Mouse (Mus musculus) megakaryocyte, adult 5-6 weeks (primary cell): ENCODE results near the gene Crtc1. TPM values are rescaled to one million over a fixed set of nuclear protein-coding genes. Genes with fewer than 3 reads are reported as not detected.

Experiments used
- ATAC-seq: 2 replicates; pipeline ENCODE4 v1.8.0; 2016; ENCODE audit warnings: mild to moderate bottlenecking, inconsistent platforms; ENCODE audit not compliant: poor library complexity, severe bottlenecking
- total RNA-seq, 2 experiments: library from RNA; stranded (forward) in 1 of 2; stranded (reverse) in 1 of 2; fragments of 153-499, 151-499 nt in 1 of 2; fragments of 221-1000, 200-1000 nt in 1 of 2; gene quantifications; 2 replicates each; pipeline versions ENCODE4 v1.2.3 to v1.2.4; 2015 to 2017

Crtc1 gene
- total RNA-seq, 2 experiments from 2014 or later = 2.2 to 3.9 TPM

DNA sequence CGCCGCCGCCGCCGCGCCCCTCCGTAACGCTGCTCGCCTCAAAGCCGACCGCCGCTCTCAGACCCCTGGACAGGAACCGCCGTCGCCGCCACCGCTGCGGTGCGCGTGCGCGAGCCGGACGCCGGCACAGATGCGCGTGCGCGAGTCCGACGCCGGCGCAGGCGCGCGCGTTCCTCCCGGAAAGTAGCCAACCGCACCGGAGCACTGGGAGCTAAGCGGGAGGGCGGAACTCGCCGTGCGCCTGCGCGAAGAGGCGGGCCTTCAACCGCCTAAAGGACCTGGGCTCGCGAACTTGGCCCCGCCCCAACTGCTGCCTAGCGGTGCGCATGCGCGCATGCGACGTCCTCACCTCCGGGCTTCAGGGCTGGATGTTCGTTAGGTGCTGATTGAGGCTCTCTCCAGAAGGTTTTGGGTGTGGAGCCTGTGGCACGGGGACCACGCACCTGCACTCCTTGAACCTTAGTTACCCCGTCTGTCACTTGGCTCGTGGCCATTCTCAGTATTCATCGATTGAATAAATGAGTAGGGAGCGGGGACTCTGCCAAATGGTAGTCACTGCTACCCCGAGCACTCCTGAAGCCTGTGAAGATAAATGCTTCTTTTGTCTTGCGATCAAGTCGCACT is 86.1 kb downstream of the Crtc1 start, which contains the start of gene Upf1:
Upf1 (minus strand) TSS at position 85 of the 624 bp plus-strand sequence.
- peak; percentile 92 for ATAC-seq

DNA sequence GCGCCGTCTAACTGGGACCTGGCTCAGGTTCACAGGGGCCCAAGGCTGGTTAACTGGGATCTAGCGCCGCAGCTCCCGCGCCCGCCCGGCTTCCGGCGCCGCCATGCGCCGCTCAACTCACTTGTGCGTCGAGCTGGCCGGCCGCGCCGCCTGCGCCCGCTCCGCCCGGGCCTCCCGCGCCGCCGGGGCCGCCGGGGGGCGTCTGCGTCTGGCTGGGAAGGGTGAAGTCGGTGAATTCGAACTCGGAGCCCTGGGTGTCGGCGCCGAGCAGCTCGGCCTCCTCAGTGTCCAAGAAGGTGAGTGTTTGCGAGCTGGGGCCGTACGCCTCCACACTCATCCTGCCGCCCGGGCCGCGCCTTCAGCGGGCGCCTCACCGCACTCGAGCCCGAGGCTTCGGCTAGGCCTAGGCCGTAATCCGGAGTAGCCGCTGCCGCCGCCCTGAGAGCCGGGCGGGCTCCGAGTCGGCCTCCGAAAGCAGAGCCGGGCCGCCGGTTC is 86.7 kb downstream of the Crtc1 start:
- peak; percentile 13; the same call in 1 of the 2 replicates for ATAC-seq

DNA sequence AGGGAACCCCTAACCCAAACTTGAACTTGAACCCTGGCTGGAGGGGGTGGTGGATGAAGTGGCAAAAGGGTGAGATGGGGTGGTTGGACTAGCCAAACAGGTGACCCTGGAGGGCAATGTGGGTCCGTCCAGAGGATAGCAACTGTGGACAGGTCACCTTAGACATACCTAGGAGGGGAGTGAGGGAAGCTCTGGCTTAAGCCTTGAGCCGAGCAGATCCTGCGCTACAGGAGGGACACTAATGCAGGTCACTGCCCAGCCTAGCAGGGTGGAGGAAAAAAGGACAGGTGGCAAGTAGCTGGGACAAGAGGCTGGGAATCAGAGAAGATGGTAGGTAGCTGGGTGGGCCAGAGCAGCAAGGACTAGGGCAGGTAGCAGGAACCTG is 87.4 kb downstream of the Crtc1 start:
- no peak for ATAC-seq

DNA sequence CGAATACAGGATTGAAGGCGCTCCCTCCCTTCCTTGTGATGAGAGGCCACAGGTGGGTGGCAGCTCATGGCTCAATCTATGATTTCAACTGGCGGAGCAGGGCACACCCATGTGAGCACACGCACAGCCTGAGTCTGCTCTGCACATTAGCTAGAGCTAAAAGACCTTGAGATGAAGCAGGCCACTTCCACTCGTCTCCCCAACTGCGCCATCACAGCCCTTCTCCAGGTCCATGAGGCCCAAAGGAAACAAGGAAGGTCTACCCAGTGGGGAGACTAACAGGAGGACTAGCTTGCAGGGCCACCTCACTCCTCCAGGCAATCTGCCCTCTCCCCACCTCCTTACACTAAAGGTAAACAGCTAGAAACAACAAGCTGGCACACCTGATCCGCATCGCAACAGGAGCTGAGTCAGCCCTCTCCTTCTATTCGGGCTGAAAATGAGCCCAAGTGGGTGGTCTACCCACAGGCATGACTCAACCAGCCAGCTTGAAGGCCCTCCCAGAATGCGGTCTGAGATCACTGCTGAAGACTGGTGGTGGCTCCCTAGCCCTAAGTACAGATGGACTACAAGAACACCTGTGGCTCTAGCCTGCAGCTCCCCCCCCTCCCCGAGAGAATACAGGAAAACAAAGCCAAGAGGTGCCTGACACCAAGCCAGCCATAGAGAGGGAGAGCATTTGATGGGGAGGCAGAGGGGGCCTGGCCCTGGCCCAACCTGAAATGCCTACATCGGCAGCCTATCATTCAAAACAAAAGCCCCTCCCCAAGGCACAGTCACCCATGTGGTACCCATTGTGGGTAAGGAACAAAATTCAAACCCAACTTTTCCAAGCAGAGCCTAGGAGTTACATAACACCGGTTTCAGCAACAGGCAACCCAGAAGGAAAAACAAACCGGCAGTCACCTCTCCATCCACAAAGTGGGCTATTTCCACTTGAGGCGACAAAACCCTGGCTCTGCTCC is 88.1 kb downstream of the Crtc1 start:
- no peak for ATAC-seq

DNA sequence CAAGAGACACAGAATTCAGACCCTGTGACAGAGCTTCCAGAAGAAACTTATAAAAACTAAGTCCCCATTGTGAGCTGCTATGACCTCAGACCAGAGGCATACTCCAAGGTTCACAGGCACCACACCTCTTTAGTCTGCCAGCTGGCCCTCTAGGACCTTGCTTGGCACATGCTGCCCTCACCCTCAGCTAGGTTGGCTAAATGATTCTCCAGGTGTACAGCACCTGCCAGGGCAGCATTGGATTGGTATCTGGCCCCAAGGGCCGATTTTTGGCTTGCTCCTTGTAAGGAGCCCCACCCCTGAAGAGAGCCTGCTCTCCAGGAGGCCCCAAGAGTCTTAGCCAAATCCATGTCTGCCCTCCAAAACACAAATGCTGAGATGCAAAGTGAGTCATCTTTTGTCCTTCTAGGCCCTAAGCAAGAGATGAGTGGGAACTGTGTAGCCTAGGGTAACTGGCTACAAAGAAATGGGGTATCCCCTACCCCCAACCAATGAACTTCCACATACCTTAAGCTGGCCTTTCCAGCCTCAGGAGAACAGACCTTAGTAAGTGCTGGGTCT is 91.4 kb downstream of the Crtc1 start:
- ATAC-seq = no peak

DNA sequence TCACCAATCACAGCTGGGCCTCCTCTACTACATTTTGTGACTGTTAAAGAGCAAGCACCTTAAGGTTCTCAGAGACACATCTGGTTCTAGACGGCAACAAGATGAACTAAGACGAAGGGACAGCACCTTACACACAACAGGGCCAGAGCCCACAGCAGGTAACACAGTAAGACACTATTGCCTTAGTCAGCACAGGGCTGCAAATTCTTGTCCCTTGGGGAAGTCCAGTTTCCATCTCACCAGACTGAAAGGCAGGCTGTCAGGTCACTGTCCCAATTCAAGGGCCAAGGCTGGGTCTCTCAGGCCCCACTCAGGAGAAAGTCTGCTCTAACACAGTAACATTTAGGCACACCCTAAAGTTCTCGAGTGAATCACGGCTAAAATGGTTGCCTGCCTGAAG is 91.9 kb downstream of the Crtc1 start:
- ATAC-seq = no peak

DNA sequence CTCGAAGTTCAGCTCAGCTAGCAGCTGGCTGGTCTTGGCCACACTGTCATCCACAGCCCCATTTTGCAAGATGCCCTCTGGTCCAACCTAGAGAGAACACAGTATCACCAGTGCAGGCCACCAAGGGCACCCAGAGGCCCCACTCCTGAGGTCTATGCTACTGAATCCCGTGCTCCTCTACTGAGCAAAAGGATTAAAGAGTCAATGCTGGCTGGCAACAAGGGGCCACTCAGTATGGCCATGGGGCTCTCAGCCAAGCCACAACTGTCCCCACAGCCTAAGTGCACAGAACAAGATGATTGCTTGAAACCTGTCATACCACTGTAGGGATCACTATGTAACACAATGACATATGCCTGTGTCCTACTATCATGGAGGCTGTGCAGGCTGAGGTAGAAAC is 95.1 kb downstream of the Crtc1 start:
- no peak for ATAC-seq

DNA sequence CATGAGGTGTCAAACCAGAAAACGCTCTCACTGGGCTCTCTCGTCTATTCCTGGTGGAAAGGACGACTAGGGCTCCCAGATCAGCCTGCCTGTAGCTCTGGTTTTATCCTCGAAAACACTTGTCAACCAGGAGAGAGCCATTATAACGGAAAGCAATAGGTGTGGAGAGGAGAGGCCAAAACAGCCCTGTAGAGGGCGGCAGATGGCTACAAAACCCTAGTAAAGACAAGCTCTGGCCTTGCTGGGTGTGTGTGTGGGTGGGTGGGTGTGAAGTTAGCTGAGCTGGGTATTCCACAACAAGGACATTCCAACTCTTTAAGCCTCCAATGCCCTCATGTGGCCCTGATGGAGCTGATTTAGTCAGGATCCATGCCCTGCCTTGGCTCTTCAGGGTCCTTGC is 95.7 kb downstream of the Crtc1 start:
- ATAC-seq = no peak

DNA sequence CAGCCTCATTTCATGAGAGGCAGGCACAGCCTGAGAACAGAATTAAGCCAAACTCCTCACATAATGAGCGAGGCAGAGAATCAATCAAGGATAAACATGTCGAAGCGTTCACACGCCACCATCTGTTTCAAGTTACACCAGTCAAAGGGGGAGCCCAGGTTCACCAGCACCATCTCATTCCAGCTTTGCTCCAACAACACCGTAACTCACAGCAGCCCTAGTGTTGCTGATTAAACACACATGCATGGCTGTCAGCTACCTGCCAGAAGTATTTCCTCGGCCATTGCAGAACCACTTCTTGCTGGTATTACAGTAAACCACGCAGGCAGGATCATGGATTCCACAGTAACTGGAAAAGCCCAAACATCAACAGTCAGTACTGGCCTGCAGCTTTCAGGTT is 96.3 kb downstream of the Crtc1 start:
- no peak for ATAC-seq

DNA sequence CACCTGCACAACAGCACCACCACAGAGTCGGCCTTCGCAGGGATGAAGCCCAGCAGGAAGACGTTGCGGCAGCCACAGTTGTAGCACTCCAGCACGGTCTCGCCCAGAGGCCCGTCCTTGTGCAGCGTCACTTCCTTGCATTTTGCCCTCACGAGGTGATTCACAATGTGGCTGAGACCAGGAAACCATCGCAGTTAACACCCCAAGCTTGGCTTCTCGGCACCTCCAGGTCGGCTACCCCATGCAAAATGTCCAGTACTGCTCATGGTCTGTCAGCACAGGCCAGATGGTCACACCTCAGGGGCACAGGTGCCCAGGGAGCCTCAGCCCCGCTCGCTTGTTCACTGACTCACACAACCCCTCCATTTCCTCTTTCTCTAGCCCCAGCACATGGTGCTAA is 97.4 kb downstream of the Crtc1 start:
- ATAC-seq = peak; percentile 54

DNA sequence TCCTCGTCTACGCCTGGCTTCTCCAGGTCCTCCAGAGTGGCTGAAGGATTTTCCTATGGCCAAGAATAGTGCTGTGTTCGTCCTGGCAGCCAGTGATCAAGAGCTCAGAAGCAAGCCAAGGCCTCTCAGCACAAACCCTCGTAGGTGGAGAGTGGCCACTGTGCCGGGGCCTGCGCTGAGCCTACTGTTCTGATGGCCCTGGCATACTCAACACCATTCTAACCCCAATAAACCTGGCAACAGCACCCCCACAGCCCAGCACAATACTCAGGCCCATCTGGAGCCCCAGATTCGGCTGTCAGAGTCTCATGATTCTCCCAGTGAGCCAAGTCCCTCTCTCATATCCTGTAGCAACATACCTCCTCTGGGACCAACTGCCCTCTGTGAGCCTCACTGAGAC is 98.7 kb downstream of the Crtc1 start:
- no peak for ATAC-seq

DNA sequence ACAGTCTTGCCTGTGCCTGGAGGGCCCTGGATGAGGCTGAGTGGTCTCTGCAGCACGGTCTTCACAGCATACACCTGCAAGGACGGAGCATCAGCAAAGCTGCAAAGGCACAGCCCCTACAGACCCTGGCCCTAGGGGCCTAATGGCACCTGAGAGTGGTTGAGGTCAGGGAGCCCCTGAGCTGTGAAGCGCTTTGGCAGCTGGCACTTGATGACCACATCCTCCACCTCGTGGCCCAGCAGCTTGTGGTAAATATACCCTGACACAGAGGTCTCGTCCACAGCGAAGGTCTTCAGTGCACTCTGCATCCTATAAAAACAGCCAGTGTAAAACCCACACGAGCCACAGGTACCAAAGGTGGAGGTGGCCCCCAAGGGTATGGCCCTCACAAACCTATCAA is 100.4 kb downstream of the Crtc1 start:
- no peak for ATAC-seq

DNA sequence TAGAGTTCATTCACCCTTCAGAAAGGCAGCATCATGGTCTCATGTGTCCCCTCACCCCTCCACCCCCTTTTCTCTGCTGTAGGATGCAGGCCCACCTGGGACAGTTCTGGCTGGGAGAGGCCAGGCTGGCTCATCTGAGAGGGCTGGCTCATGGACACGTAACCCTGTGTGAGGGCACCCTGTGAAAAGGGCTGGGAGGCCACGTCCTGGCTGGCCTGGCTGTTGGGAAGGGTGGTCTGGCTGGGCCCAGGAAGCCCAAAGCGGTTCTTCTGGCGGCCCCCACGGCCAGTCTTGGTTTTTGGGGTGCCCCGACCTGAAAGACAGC is 106.5 kb downstream of the Crtc1 start:
- no peak for ATAC-seq

Other genes starting within 250 kb of the Crtc1 start
- 0.75 and 1.4 TPM in 2 replicates for gene Slc25a42, start 227.3 kb downstream of the Crtc1 start, total RNA-seq (2015)
- 0.29 and 0.45 TPM in 2 replicates for gene Slc25a42, start 227.3 kb downstream of the Crtc1 start, total RNA-seq (2017)
- 24.1 and 27.9 TPM in 2 replicates for gene Sugp2, start 205.4 kb downstream of the Crtc1 start, total RNA-seq (2015)
- 19.5 and 23.1 TPM in 2 replicates for gene Sugp2, start 205.4 kb downstream of the Crtc1 start, total RNA-seq (2017)
- gene Armc6, start 205.1 kb downstream of the Crtc1 start, total RNA-seq (2015) = 4.4 and 4.5 TPM in 2 replicates
- 2.6 and 5.6 TPM in 2 replicates for gene Armc6, start 205.1 kb downstream of the Crtc1 start, total RNA-seq (2017)
- 1.6 and 3.5 TPM in 2 replicates for gene Homer3, start 156.8 kb downstream of the Crtc1 start, total RNA-seq (2015)
- 2.9 and 8.0 TPM in 2 replicates for gene Homer3, start 156.8 kb downstream of the Crtc1 start, total RNA-seq (2017)
- 17.9 and 19.9 TPM in 2 replicates for gene Ddx49, start 137.1 kb downstream of the Crtc1 start, total RNA-seq (2015)
- gene Ddx49, start 137.1 kb downstream of the Crtc1 start, total RNA-seq (2017) = 53.6 and 81.7 TPM in 2 replicates
- 163 and 178 TPM in 2 replicates for gene Cope, start 137.1 kb downstream of the Crtc1 start, total RNA-seq (2015)
- 89.1 and 96.1 TPM in 2 replicates for gene Cope, start 137.1 kb downstream of the Crtc1 start, total RNA-seq (2017)
- not detected in 2 replicates for gene Cers1, start 123.8 kb downstream of the Crtc1 start, total RNA-seq (2015)
- not detected in 2 replicates for gene Cers1, start 123.8 kb downstream of the Crtc1 start, total RNA-seq (2017)
- not detected in 2 replicates for gene Gdf1, start 109.8 kb downstream of the Crtc1 start, total RNA-seq (2015)
- gene Gdf1, start 109.8 kb downstream of the Crtc1 start, total RNA-seq (2017) = not detected in 2 replicates
- gene Upf1, start 86.3 kb downstream of the Crtc1 start, total RNA-seq (2015) = 10.9 and 11.7 TPM in 2 replicates
- 24.4 and 30.7 TPM in 2 replicates for gene Upf1, start 86.3 kb downstream of the Crtc1 start, total RNA-seq (2017)
- not detected in 2 replicates for gene Comp, start 66.0 kb downstream of the Crtc1 start, total RNA-seq (2015)
- gene Comp, start 66.0 kb downstream of the Crtc1 start, total RNA-seq (2017) = 0.12 TPM in 1 of 2 replicates, not detected in the other
- gene Klhl26, start 37.4 kb upstream of the Crtc1 start, total RNA-seq (2015) = 1.6 and 2.4 TPM in 2 replicates
- gene Klhl26, start 37.4 kb upstream of the Crtc1 start, total RNA-seq (2017) = 3.6 and 5.4 TPM in 2 replicates
- gene Tmem59l, start 47.8 kb upstream of the Crtc1 start, total RNA-seq (2015) = not detected in 2 replicates
- gene Tmem59l, start 47.8 kb upstream of the Crtc1 start, total RNA-seq (2017) = not detected in 2 replicates
- not detected in 2 replicates for gene Crlf1, start 53.6 kb upstream of the Crtc1 start, total RNA-seq (2015)
- gene Crlf1, start 53.6 kb upstream of the Crtc1 start, total RNA-seq (2017) = not detected in 2 replicates
- gene Rex1bd, start 67.2 kb upstream of the Crtc1 start, total RNA-seq (2015) = 40.4 and 47.5 TPM in 2 replicates
- 37.3 and 43.7 TPM in 2 replicates for gene Rex1bd, start 67.2 kb upstream of the Crtc1 start, total RNA-seq (2017)
- gene Uba52, start 71.2 kb upstream of the Crtc1 start, total RNA-seq (2015) = 2,237 and 2,370 TPM in 2 replicates
- 4,162 and 4,635 TPM in 2 replicates for gene Uba52, start 71.2 kb upstream of the Crtc1 start, total RNA-seq (2017)
- 75.1 and 75.3 TPM in 2 replicates for gene Fkbp8, start 88.1 kb upstream of the Crtc1 start, total RNA-seq (2015)
- gene Fkbp8, start 88.1 kb upstream of the Crtc1 start, total RNA-seq (2017) = 146 and 166 TPM in 2 replicates
- gene Kxd1, start 88.4 kb upstream of the Crtc1 start, total RNA-seq (2015) = 88.7 and 114 TPM in 2 replicates
- gene Kxd1, start 88.4 kb upstream of the Crtc1 start, total RNA-seq (2017) = 71.4 and 80.6 TPM in 2 replicates
- 9.3 and 12.5 TPM in 2 replicates for gene Ell, start 99.9 kb upstream of the Crtc1 start, total RNA-seq (2015)
- gene Ell, start 99.9 kb upstream of the Crtc1 start, total RNA-seq (2017) = 11.1 and 11.9 TPM in 2 replicates
- gene Isyna1, start 154.8 kb upstream of the Crtc1 start, total RNA-seq (2015) = 11.8 and 11.9 TPM in 2 replicates
- 13.9 and 15.7 TPM in 2 replicates for gene Isyna1, start 154.8 kb upstream of the Crtc1 start, total RNA-seq (2017)
- 35.7 and 38.2 TPM in 2 replicates for gene Ssbp4, start 169.3 kb upstream of the Crtc1 start, total RNA-seq (2015)
- 61.3 and 76.1 TPM in 2 replicates for gene Ssbp4, start 169.3 kb upstream of the Crtc1 start, total RNA-seq (2017)
- gene Lrrc25, start 176.6 kb upstream of the Crtc1 start, total RNA-seq (2015) = 62.2 and 64.6 TPM in 2 replicates
- gene Lrrc25, start 176.6 kb upstream of the Crtc1 start, total RNA-seq (2017) = 29.3 and 33.8 TPM in 2 replicates
- gene Gdf15, start 192.9 kb upstream of the Crtc1 start, total RNA-seq (2015) = not detected in 2 replicates
- not detected in 2 replicates for gene Gdf15, start 192.9 kb upstream of the Crtc1 start, total RNA-seq (2017)
- gene Pgpep1, start 220.8 kb upstream of the Crtc1 start, total RNA-seq (2015) = 5.7 and 6.8 TPM in 2 replicates
- gene Pgpep1, start 220.8 kb upstream of the Crtc1 start, total RNA-seq (2017) = 1.5 and 4.0 TPM in 2 replicates
- gene Lsm4, start 233.7 kb upstream of the Crtc1 start, total RNA-seq (2015) = 82.1 and 84.4 TPM in 2 replicates
- 106 and 151 TPM in 2 replicates for gene Lsm4, start 233.7 kb upstream of the Crtc1 start, total RNA-seq (2017)